Mouse (Mus musculus) right cerebral cortex, postnatal 4 days (tissue): Measurements from ENCODE around the gene Lifr.

ENCODE experiments used
- DNase-seq: peaks from one replicate; pipeline ENCODE4 v3.0.0-alpha.2; 2022

The Lifr gene

GRCm38 (mm10) chr15:7081795-7082194 lies 8.6 kb upstream of the Lifr start:
- DNase-seq = no peak

- no peak for DNase-seq
Measured at GRCm38 (mm10) chr15:7082901-7083300, 7.5 kb upstream of the Lifr start.

GRCm38 (mm10) chr15:7084780-7085497 lies 5.5 kb upstream of the Lifr start:
- DNase-seq = no peak

- DNase-seq = no peak
Measured at GRCm38 (mm10) chr15:7088691-7089090, 1.7 kb upstream of the Lifr start.

- no peak for DNase-seq
Measured at GRCm38 (mm10) chr15:7092321-7092720, 1.9 kb downstream of the Lifr start.

- no peak for DNase-seq
Measured at GRCm38 (mm10) chr15:7099406-7099805, 9.0 kb downstream of the Lifr start.

GRCm38 (mm10) chr15:7100226-7100625 lies 9.8 kb downstream of the Lifr start:
- no peak for DNase-seq

GRCm38 (mm10) chr15:7103051-7103450 lies 12.6 kb downstream of the Lifr start:
- no peak for DNase-seq

GRCm38 (mm10) chr15:7105224-7105623 lies 14.8 kb downstream of the Lifr start:
- DNase-seq = no peak

GRCm38 (mm10) chr15:7108160-7108559 lies 17.7 kb downstream of the Lifr start:
- no peak for DNase-seq

- no peak for DNase-seq
Measured at GRCm38 (mm10) chr15:7112227-7112907, 22.0 kb downstream of the Lifr start.

GRCm38 (mm10) chr15:7113906-7114305 lies 23.5 kb downstream of the Lifr start:
- DNase-seq = no peak

GRCm38 (mm10) chr15:7115326-7116003 lies 25.1 kb downstream of the Lifr start:
- no peak for DNase-seq

- DNase-seq = no peak
Measured at GRCm38 (mm10) chr15:7116216-7116615, 25.8 kb downstream of the Lifr start.

GRCm38 (mm10) chr15:7116699-7117098 lies 26.3 kb downstream of the Lifr start:
- no peak for DNase-seq

- no peak for DNase-seq
Measured at GRCm38 (mm10) chr15:7117944-7118343, 27.5 kb downstream of the Lifr start.

- DNase-seq = peak; percentile 53
Measured at GRCm38 (mm10) chr15:7118849-7119248, 28.4 kb downstream of the Lifr start.

- DNase-seq = no peak
Measured at GRCm38 (mm10) chr15:7119930-7120512, 29.6 kb downstream of the Lifr start.

GRCm38 (mm10) chr15:7123781-7124450 lies 33.5 kb downstream of the Lifr start:
- no peak for DNase-seq

GRCm38 (mm10) chr15:7126171-7126570 lies 35.8 kb downstream of the Lifr start:
- DNase-seq = no peak

GRCm38 (mm10) chr15:7128627-7129126 lies 38.3 kb downstream of the Lifr start:
- no peak for DNase-seq

GRCm38 (mm10) chr15:7129127-7129943 lies 38.9 kb downstream of the Lifr start:
- DNase-seq = peak; percentile 91
